Mouse (Mus musculus) limb, embryonic 12.5 days (tissue): ENCODE results near the gene Klhl35. TPM values are rescaled to one million over a fixed set of nuclear protein-coding genes. Genes with fewer than 3 reads are reported as not detected.
A peak's percentile ranks its signal among the peaks of the same experiment; 100 is the strongest.
"Not testable (repeated sequence)": the region's sequence is repeated elsewhere in the genome, so short reads cannot be mapped to it uniquely, and the experiment has no call there.

Experiments
- ATAC-seq: fragments of 200-750 bp; cut with Nextera tagmentation; 2 replicates; pipeline ENCODE4 v1.8.0; 2017; ENCODE audit warnings: low read depth, moderate TSS enrichment; ENCODE audit not compliant: insufficient number of reproducible peaks, insufficient read depth, low FRiP score, low TSS enrichment
- H3K27ac ChIP-seq: fragments of 300-500 bp; sonication (generic); 2 replicates; pipeline ENCODE4 v1.5.1; 2016; ENCODE audit warnings: mild to moderate bottlenecking, moderate library complexity
- H3K27me3 ChIP-seq: fragments of 300-500 bp; sonication (generic); 2 replicates; pipeline ENCODE4 v1.6.1; 2016; ENCODE audit warnings: mild to moderate bottlenecking, moderate library complexity
- H3K36me3 ChIP-seq: fragments of 300-500 bp; sonication (generic); 2 replicates; pipeline ENCODE4 v1.6.1; 2016; ENCODE audit warnings: mild to moderate bottlenecking, moderate library complexity
- H3K4me1 ChIP-seq: fragments of 300-500 bp; sonication (generic); replicated peaks from 2 replicates; pipeline ENCODE4 v1.6.1; 2016
- H3K4me2 ChIP-seq: fragments of 300-500 bp; sonication (generic); 2 replicates; pipeline ENCODE4 v1.6.1; 2016; ENCODE audit warnings: mild to moderate bottlenecking, moderate library complexity
- H3K4me3 ChIP-seq: fragments of 300-500 bp; sonication (generic); replicated peaks from 2 replicates; pipeline ENCODE4 v1.5.1; 2016; ENCODE audit warnings: mild to moderate bottlenecking
- H3K9ac ChIP-seq: fragments of 300-500 bp; sonication (generic); replicated peaks from 2 replicates; pipeline ENCODE4 v1.6.1; 2016; ENCODE audit warnings: mild to moderate bottlenecking, moderate library complexity
- H3K9me3 ChIP-seq: fragments of 300-500 bp; sonication (generic); 2 replicates; pipeline ENCODE4 v1.6.1; 2016; ENCODE audit warnings: mild to moderate bottlenecking, moderate library complexity
- WGBS: fragments of 180-500 bp; shearing (Covaris S2); methylation state at CpG from one replicate; pipeline ENCODE4 v1.1.7; 2016; 5-methylcytosine and 5-hydroxymethylcytosine counted together
- polyA plus RNA-seq: library from polyadenylated mRNA; unstranded; fragments of >200 nt; fragmentation: Nextera tagmentation; extraction: Ambion mirVana; gene quantifications from 2 replicates; pipeline ENCODE4 v1.2.1, GENCODE M21; 2016

Gene Klhl35
- polyA plus RNA-seq, 1 experiment from 2014 or later: 1.7 TPM

DNA sequence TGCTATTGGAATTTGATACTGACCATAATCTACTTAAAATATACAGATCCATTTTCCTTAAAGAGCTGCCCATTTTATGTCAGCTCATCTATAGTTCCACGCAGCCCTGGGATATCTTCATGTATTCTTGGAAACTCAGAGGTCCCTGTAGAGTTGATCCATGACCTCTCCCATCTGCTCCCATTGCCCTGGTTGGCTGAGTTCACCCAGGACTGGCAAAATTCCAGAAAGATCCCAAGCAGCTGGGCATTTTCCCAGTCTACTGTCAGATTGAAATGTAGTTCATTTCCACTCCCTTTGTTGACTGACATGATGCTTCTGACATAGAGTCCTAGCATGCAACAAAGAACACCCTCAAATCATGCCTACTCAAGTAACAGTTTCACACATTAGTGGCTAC, 33.3 kb downstream of the Klhl35 start:
- no peak overlapping the region for H3K27ac ChIP-seq
- no peak overlapping the region for H3K9ac ChIP-seq
- no peak for ATAC-seq

DNA sequence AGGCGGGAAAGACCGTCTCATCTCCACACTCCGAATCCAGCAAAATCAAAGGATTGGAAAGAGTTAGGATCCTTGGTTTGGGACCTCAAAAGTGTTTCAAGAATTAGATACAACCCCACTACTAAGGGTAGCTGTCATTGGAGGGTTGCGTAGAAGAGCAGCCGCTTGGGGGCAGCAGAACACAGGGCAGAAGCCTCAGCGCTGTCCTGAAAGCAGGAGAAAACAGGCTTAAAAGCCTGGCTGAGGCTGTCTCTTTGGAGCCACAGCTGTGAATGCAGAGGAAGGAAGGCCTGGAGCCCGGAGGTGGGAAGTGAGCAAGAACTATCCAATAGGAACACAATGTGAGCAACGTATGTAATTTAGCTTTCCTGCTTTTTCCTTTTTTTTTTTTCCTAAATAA, 34.4 kb downstream of the Klhl35 start:
- Histone ChIP-seq H3K27me3 (no peaks in the 10 kb centered on the region), H3K4me3 (no peak overlapping the region), H3K4me1 (0 out of 2 replicates have a peak, but pooled peaks cover 2% of the 10 kb centered on the region), H3K27ac (no peak overlapping the region), H3K36me3 (no peaks in the 10 kb centered on the region), H3K9ac (no peak overlapping the region), H3K9me3 (no peaks in the 10 kb centered on the region), H3K4me2 (no peak overlapping the region)
- peak; percentile 68 for ATAC-seq
- WGBS: 3% methylated on average over 8 of the region's 8 CpGs

More for the DNA sequence above, 33.3 kb downstream of the Klhl35 start:
- Histone ChIP-seq H3K9me3 (no peaks in the 10 kb centered on the region), H3K4me1 (0 out of 2 replicates have a peak, but pooled peaks cover 2% of the 10 kb centered on the region), H3K4me3 (no peak overlapping the region), H3K36me3 (no peaks in the 10 kb centered on the region), H3K4me2 (no peak overlapping the region), H3K27me3 (no peaks in the 10 kb centered on the region)
- 68% methylated on average over 1 of the region's 1 CpGs for WGBS

DNA sequence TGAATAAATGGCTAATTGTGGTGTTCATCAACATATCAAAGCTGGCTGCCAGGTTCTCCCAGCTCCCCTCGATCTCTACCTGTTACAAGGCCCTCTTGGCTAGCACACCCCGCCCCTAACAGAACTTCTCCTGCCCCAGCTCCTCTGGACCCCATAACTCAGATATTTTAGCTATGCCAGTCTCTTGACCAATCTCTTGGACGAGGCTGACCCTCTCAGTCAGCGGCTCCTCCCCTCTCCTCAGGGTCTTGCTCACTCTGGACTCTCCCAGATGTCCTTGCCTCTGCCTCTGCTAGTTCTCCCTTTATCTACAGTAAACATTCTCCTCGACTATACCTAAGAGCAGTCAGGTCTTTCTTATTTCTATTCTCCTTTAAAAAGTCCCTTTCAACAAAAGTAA, 34.9 kb downstream of the Klhl35 start:
- WGBS: 26% methylated on average over 5 of the region's 5 CpGs
- Histone ChIP-seq H3K27me3 (no peaks in the 10 kb centered on the region), H3K9ac (no peak overlapping the region), H3K27ac (no peak overlapping the region), H3K4me1 (0 out of 2 replicates have a peak, but pooled peaks cover 2% of the 10 kb centered on the region), H3K9me3 (no peaks in the 10 kb centered on the region), H3K4me3 (no peak overlapping the region), H3K36me3 (no peaks in the 10 kb centered on the region), H3K4me2 (no peak overlapping the region)
- ATAC-seq: no peak

DNA sequence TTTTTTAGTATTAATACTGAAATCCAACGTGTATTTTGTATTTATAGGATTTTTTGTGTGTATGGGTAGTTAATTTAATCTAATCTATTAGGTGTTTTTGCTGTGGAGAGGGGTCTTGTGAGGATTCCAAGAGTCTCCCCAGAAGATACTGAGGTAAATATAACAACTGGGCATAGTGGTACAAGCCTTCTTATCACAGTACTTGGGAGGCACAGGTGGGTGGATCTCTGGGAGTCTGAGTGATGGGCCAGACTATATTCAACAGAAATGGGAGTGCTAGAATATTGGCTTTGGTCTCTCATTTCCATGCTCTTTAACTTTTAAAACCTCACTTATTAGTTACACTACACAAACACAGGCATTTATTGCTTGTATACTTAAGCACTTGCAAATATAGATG, 35.3 kb downstream of the Klhl35 start:
- Histone ChIP-seq H3K9me3 (no peaks in the 10 kb centered on the region), H3K4me2 (no peak overlapping the region), H3K27me3 (no peaks in the 10 kb centered on the region), H3K27ac (no peak overlapping the region), H3K4me1 (0 out of 2 replicates have a peak, but pooled peaks cover 2% of the 10 kb centered on the region), H3K4me3 (no peak overlapping the region), H3K9ac (no peak overlapping the region), H3K36me3 (no peaks in the 10 kb centered on the region)
- no peak for ATAC-seq
- WGBS: 46% methylated on average over 1 of the region's 1 CpGs

DNA sequence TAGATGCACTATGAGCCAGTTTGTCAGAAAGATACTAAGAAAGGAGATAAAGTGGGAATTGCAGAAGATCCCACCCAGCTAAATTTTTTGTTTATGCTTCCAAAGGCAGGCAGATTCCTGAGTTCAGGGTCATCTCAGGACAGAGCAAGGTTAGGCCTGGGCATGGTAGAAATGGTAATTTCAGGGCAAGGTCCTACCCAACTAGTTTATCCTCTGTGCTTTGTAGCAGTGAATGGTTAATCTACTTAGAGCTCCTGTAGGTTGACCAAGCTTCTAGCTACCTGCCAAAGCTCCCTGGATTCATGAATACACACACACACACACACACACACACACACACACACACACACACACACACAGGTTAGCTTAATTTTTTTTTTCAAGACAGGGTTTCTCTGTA, 38.8 kb downstream of the Klhl35 start:
- ATAC-seq: no peak
- Histone ChIP-seq H3K27me3 (no peaks in the 10 kb centered on the region), H3K4me2 (no peak overlapping the region), H3K4me1 (0 out of 2 replicates have a peak, but pooled peaks cover 2% of the 10 kb centered on the region), H3K27ac (no peak overlapping the region), H3K4me3 (no peak overlapping the region), H3K9ac (no peak overlapping the region), H3K36me3 (no peaks in the 10 kb centered on the region), H3K9me3 (peaks cover 5% of the 10 kb centered on the region; the same call in 1 of the 2 replicates)

DNA sequence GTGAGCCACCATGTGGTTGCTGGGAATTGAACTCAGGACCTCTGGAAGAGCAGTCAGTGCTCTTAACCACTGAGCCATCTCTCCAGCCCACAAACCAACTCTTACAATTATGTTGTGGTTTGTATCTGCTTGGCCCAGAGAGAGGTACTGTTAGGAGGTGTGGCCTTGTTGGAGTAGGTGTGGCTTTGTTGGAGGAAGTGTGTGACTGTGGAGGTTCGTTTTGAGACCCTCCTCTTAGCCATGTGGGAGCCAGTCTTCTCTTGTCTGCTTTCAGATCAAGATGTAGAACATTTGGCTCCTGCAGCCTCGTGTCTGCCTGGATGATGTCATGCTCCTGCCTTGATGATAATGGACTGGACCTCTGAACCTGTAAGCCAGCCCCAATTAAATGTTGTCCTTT, 42.4 kb downstream of the Klhl35 start:
- not testable (repeated sequence) for H3K27me3 ChIP-seq, H3K4me1 ChIP-seq, H3K9me3 ChIP-seq, H3K27ac ChIP-seq, H3K4me2 ChIP-seq, H3K9ac ChIP-seq, H3K36me3 ChIP-seq, ATAC-seq, H3K4me3 ChIP-seq
- WGBS: 25% methylated on average over 2 of the region's 2 CpGs

DNA sequence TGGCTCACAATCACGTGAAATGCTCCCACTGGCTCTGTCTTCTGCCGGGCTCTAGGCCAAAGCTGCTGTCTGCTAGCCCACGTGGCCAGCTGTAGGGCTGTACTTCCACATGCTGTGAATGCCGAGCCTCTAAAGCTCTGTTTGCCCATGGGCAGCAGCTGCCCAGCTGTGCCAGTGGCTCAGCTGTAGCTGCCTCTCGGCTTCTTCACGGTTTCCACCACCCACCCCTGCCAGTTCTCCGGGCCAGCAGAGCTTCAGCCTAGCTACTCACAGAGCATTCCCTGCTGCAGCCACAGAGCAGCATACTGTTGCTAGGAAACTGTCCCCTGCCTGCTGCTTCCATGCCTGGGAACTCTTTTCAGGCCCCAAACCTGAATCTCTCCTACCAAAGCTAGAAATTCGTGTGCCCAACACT, 44.3 kb downstream of the Klhl35 start:
- H3K9me3 ChIP-seq: peaks cover 5% of the 10 kb centered on the region; the same call in 1 of the 2 replicates
- no peaks in the 10 kb centered on the region for H3K27me3 ChIP-seq
- no peak overlapping the region for H3K4me3 ChIP-seq
- H3K36me3 ChIP-seq: no peaks in the 10 kb centered on the region
- H3K4me2 ChIP-seq: peak overlapping the region; percentile 21; the same call in 1 of the 2 replicates
- peaks cover 4% of the 10 kb centered on the region for H3K4me1 ChIP-seq
- ATAC-seq: no peak
- no peak overlapping the region for H3K27ac ChIP-seq
- no peak overlapping the region for H3K9ac ChIP-seq
- WGBS: 17% methylated on average over 8 of the region's 8 CpGs

DNA sequence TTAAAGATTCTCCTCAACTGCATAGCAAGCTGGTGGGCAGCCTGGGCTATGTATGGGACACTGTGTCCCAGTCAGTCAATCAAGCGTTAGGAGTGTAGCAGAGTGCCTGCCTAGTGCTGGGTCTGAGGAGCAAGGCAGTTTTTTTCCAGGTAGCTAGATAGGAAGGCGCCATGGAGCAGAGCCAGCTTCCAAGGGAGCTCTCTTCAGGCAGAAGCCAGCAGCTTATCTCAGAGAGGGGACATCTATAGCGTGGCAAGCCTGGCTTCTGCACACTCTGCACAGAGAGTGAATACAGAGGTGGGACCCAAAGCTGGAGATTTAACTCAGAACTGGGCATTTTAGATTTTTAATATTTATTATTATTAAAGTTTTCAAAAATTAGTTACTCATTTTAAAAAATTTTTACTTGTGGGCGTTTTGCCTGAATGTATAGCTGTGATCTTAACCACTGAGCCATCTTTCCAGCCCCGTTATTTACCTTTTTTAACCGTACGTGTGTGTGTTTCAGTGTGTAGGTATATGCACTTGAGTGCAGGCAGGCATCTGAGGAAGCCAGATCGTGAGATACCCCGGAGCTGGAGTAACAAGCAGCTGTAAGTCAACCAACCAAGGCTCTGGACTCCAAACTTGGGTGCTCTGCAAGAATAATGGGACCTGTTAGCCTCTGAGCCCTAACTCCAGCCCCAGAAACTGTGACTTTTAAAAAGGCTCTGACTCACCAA, 50.4 kb downstream of the Klhl35 start:
- Histone ChIP-seq H3K9me3 (peaks cover 3% of the 10 kb centered on the region; the same call in 1 of the 2 replicates), H3K4me1 (no peaks in the 10 kb centered on the region; the same call in 1 of the 2 replicates), H3K36me3 (no peaks in the 10 kb centered on the region), H3K27ac (0 out of 2 replicates have a peak overlapping the region, but pooled peaks have one; percentile 23), H3K9ac (no peak overlapping the region), H3K4me2 (no peak overlapping the region), H3K27me3 (no peaks in the 10 kb centered on the region), H3K4me3 (no peak overlapping the region)
- no peak for ATAC-seq
- 85% methylated on average over 9 of the region's 9 CpGs for WGBS

DNA sequence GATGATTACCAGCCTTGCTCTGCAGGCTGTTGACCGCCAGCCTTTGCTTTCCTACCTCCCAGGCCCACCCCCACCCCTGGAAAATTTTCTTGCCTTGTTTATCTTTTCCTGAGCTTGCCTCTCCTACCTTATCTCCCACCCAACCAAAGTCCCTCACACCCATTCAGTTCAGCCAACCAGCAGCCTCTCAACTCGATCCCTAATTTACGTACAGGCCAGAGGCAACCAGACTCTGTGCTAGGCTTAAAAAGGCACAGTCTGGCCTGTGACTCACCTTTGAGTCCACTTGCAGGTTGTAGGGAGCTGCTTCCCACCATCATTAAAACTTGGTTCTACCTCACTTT, 51.0 kb downstream of the Klhl35 start:
- H3K27ac ChIP-seq: 0 out of 2 replicates have a peak overlapping the region, but pooled peaks have one; percentile 23
- H3K4me3 ChIP-seq: no peak overlapping the region
- H3K9ac ChIP-seq: no peak overlapping the region
- no peaks in the 10 kb centered on the region for H3K36me3 ChIP-seq
- no peaks in the 10 kb centered on the region; the same call in 1 of the 2 replicates for H3K4me1 ChIP-seq
- ATAC-seq: no peak
- H3K4me2 ChIP-seq: no peak overlapping the region
- H3K9me3 ChIP-seq: peaks cover 3% of the 10 kb centered on the region; the same call in 1 of the 2 replicates
- WGBS: 83% methylated on average over 3 of the region's 3 CpGs
- no peaks in the 10 kb centered on the region for H3K27me3 ChIP-seq

DNA sequence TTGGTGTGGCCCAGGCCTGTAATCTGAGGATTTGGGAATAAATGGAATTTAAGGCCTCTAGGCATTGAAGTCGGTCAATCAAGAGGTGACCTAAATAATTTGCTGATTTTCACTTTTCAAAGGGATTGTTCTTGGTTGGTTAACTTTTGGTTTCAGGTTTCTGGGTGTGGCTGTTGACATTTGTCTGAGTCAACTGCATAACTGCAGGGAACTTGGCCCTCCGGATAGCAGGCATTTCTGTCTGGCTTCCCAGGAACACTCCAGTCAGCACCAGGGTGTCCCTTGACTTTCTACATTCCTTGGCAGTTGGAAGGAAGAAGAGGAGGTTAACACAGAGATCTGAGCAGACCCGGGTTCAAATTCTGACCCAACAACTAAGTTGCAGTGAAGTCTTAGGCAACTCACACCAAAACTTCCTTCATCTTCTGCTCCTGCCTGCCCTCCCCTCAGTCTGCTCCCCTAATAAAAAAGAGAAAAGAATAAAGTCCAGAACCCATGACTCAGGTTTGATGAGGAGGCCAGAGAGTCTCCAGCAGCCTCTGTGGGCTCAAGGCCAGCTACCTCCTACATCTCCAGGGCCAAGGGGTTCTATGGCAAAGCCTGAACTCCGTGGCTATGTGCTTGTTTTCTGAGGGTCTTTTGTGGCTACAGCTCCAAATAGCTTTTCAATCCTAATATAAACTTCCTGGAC, 53.3 kb downstream of the Klhl35 start:
- Histone ChIP-seq H3K9ac (no peak overlapping the region), H3K27ac (no peak overlapping the region), H3K9me3 (peaks cover 3% of the 10 kb centered on the region; the same call in 1 of the 2 replicates), H3K27me3 (no peaks in the 10 kb centered on the region), H3K4me1 (no peaks in the 10 kb centered on the region), H3K4me2 (no peak overlapping the region), H3K4me3 (no peak overlapping the region), H3K36me3 (no peaks in the 10 kb centered on the region)
- no peak for ATAC-seq
- WGBS: 47% methylated on average over 4 of the region's 4 CpGs

DNA sequence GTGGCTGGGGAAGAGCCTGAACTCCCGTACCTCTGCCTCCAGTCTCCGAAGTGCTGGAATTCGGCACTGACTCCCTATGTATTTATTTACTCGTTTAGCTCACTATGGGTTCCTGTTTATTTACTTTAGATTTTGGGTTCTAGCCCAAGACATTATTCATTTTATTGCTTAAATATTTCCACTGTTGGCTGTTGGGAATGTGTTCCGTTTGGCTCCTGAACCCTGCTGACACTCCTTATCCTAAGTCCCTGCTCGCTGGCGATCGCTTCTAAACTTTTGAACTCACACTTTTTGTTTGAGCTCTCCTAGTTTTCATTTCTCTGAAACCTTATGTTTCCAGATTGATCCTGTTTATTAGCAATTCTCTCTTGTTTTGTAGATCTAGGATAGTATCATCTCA, 57.3 kb downstream of the Klhl35 start:
- no peak overlapping the region for H3K27ac ChIP-seq
- H3K4me1 ChIP-seq: no peaks in the 10 kb centered on the region
- no peak overlapping the region for H3K9ac ChIP-seq
- 72% methylated on average over 8 of the region's 8 CpGs for WGBS
- peaks cover 3% of the 10 kb centered on the region; the same call in 1 of the 2 replicates for H3K9me3 ChIP-seq
- no peaks in the 10 kb centered on the region for H3K36me3 ChIP-seq
- no peak for ATAC-seq
- H3K4me2 ChIP-seq: no peak overlapping the region
- H3K4me3 ChIP-seq: no peak overlapping the region
- H3K27me3 ChIP-seq: no peaks in the 10 kb centered on the region
